Mouse (Mus musculus) liver (tissue): ENCODE measurements at regions not wholly inside any gene's neighbourhood (a gene's known extent, or its start where the extent isn't known, plus 50 kb on each side); places are given as distances from the start of the nearest gene placed in this dataset.

Experiments
- DNase-seq: peaks from one replicate; pipeline ENCODE4 v3.0.0-alpha.2; 2020; ENCODE audit warnings: mixed read lengths

GRCm38 (mm10) chr3:41213533-41213932, 130.7 kb upstream of the Pgrmc2 start:
- no peak for DNase-seq

- DNase-seq, result no peak
Measured at GRCm38 (mm10) chr3:41210333-41210732, 127.5 kb upstream of the Pgrmc2 start.

- no peak for DNase-seq
Measured at GRCm38 (mm10) chr3:41202895-41203294, 120.0 kb upstream of the Pgrmc2 start.

GRCm38 (mm10) chr3:41201782-41202181, 118.9 kb upstream of the Pgrmc2 start:
- DNase-seq, result peak; percentile 25

GRCm38 (mm10) chr3:41200026-41200425, 117.2 kb upstream of the Pgrmc2 start:
- no peak for DNase-seq

GRCm38 (mm10) chr3:41198216-41198976, 115.5 kb upstream of the Pgrmc2 start:
- DNase-seq, result no peak

GRCm38 (mm10) chr3:41195113-41195975, 112.5 kb upstream of the Pgrmc2 start:
- no peak for DNase-seq

GRCm38 (mm10) chr3:41194311-41195112, 111.7 kb upstream of the Pgrmc2 start:
- no peak for DNase-seq

- DNase-seq, result no peak
Measured at GRCm38 (mm10) chr3:41185305-41186097, 102.7 kb upstream of the Pgrmc2 start.

- DNase-seq, result no peak
Measured at GRCm38 (mm10) chr3:41184375-41184774, 101.5 kb upstream of the Pgrmc2 start.

GRCm38 (mm10) chr3:41182900-41183595, 100.2 kb upstream of the Pgrmc2 start:
- no peak for DNase-seq

GRCm38 (mm10) chr3:41182036-41182899, 99.4 kb upstream of the Pgrmc2 start:
- DNase-seq, result peak; percentile 84

- DNase-seq, result no peak
Measured at GRCm38 (mm10) chr3:41181438-41181837, 98.6 kb upstream of the Pgrmc2 start.

GRCm38 (mm10) chr3:41180911-41181310, 98.1 kb upstream of the Pgrmc2 start:
- DNase-seq, result no peak

- peak; percentile 76 for DNase-seq
Measured at GRCm38 (mm10) chr3:41179037-41179880, 96.4 kb upstream of the Pgrmc2 start.

GRCm38 (mm10) chr3:41177124-41177523, 94.3 kb upstream of the Pgrmc2 start:
- DNase-seq, result no peak

GRCm38 (mm10) chr3:41175356-41175755, 92.5 kb upstream of the Pgrmc2 start:
- DNase-seq, result no peak

GRCm38 (mm10) chr3:41173561-41173960, 90.7 kb upstream of the Pgrmc2 start:
- peak; percentile 12 for DNase-seq
